Mouse (Mus musculus) lung, postnatal 0 days (tissue): ENCODE results near the gene Lrrc7.

Experiments used
- CTCF ChIP-seq: IDR thresholded peaks from 2 replicates; pipeline ENCODE4 v1.5.1; 2016; ENCODE audit warnings: antibody characterized with exemption, mild to moderate bottlenecking
- EP300 ChIP-seq: IDR thresholded peaks from 2 replicates; pipeline ENCODE4 v1.6.1; 2016; ENCODE audit warnings: antibody characterized with exemption, mild to moderate bottlenecking, control low read depth

DNA sequence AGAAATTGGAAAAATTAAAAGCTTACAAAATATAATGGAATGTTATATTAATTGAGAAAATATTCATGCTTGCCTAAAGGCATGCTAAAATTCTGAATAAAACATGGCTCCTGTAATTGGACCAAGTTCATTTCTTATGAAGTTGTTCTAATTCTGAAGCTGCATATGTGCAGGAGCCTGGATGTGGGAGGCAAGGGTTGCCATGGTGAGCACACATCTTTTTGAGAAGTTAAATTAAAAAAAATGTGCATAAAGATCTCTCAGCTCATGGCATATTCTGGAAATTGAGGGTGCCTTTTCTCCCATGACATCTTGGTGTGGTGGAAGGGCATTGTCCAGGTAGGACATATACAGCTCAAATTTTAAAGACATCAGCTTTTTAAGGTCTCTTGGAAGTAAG is 3.4 kb downstream of the Lrrc7 start:
- TF ChIP-seq EP300 (no peak), CTCF (no peak)
